Mouse (Mus musculus) c-Kit-positive CD71-positive TER-119-positive erythroid progenitor cells, embryonic 14.5 days (primary cell): ENCODE results near the gene Mpv17.
A peak's percentile ranks its signal among the peaks of the same experiment; 100 is the strongest.

Experiments used
- DNase-seq: peaks from one replicate; pipeline ENCODE4 v3.0.0-alpha.2; 2013; ENCODE audit warnings: low spot score

Gene Mpv17

GRCm38 (mm10) chr5:31183678-31184077 is 29.6 kb upstream of the Mpv17 start:
- peak; percentile 66 for DNase-seq

- DNase-seq = no peak
Observed at GRCm38 (mm10) chr5:31181183-31181770, 27.2 kb upstream of the Mpv17 start.

- peak; percentile 93 for DNase-seq
Observed at GRCm38 (mm10) chr5:31179766-31180630, 25.9 kb upstream of the Mpv17 start, which contains the start of the genes Gm29609 and Gtf3c2. TSS of gene Gm29609 (minus strand) at chr5:31179911. TSS of gene Gtf3c2 (minus strand) at chr5:31180144.

DNA sequence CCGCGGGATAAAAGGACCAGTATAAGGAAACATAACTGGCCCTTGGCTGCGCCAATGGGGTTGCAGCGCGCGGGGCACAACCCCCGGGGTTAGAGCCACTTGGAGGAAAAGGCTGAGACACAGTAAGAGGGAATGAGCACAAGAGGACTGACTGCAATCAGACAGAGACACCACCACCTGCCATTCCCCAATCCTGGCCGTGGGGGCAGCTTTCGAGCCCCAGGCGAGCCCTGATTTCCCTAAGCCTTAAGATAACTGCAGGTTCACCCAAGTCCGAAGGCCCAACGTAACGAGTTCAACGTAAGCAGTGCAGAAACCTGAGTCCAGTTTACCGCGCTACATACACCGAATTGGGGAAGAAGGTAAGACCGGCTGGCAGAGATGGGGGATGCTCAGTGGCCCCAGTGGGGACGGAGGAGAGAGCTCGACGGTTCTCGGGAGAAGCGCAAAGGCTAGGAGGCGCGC is 25.3 kb upstream of the Mpv17 start:
- DNase-seq = peak; percentile 57

DNA sequence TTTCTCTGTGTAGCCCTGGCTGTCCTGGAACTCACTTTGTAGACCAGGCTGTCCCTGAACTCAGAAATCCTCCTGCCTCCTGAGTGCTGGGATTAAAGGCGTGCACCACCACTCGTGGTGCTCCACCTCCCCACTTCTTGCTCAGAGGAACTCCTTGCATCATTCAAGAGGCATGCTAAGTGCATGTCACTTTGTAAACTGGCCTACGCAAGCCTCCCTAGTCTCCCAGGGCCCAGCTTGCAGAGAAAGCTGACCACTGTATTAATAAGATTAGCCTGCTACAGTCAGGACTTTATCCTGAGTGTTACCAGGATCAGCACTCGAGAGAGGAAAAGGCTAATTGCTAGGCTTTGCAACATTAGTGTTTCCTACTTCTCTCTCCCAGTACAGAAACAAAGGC is 14.6 kb upstream of the Mpv17 start:
- DNase-seq = no peak

GRCm38 (mm10) chr5:31164878-31165277 is 10.8 kb upstream of the Mpv17 start:
- DNase-seq = no peak

DNA sequence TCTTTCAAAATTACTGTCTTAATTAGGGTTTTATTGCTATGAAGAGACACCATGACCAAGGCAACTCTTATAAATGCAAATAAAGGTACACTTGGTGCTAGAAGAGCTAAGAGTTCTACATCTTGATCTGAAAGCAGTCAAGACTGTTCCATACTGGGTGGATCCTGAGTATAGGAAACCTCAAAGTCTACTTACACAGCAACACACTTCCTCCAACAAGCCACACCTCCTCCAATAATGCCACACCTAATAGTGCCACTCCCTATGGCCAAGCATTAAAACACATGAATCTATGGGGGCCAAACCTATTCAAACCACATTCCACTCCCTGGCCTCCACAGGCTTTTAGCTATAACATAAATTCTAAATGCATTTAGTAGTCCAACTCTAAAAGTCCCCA is 8.4 kb upstream of the Mpv17 start:
- no peak for DNase-seq

DNA sequence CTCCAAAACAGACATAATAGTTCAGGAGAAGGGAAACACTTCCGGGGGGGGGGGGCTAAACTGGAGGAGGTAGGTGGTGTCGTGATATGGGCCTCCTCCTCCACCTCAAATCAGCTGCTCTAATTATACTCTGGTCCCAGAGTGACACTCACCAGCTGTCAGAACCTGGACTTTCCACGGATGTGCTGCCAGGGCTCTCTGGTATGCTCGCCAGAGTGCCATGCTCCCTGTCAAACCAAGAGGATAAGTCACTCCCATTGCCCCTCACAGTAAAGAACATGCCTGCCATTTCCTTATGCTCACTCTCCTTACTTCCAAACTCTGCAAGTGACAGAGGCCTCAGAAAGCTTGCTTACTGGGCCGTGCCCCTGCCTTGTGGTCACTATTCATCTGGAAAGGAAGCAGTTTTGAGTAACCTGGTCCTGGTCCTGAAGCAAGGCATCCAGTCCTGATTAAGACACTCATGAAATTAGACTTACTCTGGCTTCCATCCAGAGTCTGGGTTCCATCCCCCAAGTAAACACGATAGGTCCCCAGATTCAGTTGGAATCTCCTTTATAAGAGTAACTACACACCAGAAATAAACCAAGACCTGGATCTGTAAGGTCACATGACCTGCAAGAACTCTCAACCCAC is 417 bp downstream of the Mpv17 start:
- no peak for DNase-seq

DNA sequence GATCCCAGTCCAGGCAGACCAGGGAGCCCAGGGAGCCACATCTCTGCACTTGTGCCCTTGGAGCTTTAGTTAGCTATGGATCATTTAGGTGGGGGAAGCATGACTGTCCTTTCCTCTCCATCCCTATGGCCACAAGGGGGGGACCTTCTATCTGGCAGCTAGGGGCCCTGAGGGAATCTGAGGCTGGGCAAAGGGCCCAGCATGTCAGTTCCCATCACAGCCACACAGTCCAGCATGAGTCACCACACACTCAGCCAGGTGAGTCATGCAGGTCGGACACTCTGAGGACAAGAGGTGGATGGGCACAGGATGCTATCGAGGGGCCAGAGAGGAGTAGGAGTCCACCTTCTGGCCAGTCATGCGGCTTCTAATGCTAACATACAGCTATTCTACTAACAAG is 2.3 kb downstream of the Mpv17 start:
- no peak for DNase-seq

DNA sequence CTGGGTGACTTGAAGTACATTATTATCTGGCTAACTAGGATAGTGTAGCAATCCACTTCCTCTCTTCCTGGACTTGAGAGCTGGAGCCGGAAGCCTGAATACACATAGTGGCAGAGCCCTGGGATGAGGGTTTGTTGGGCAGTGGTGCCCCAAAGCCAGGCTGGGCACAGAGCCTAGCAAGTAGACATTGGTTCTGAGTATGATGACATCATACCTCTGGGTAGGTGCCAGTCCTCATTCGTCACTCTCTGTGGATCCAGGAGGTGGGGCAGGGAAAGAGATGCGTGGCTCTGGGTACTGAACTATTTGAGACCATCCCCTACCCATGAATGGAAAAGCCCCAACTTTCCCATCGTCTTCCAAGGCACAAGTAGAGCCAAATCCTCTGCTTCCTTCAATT is 4.3 kb downstream of the Mpv17 start:
- DNase-seq = no peak

GRCm38 (mm10) chr5:31138968-31139425 is 15.1 kb downstream of the Mpv17 start:
- DNase-seq = no peak

- DNase-seq = no peak
Observed at GRCm38 (mm10) chr5:31138241-31138967, 15.6 kb downstream of the Mpv17 start, which contains the start of gene Ucn. TSS of gene Ucn (minus strand) at chr5:31138829.

GRCm38 (mm10) chr5:31137658-31138057 is 16.4 kb downstream of the Mpv17 start:
- no peak for DNase-seq

- no peak for DNase-seq
Observed at GRCm38 (mm10) chr5:31136730-31137424, 17.2 kb downstream of the Mpv17 start.

GRCm38 (mm10) chr5:31126050-31126449 is 28.0 kb downstream of the Mpv17 start:
- DNase-seq = no peak

GRCm38 (mm10) chr5:31123481-31123880 is 30.6 kb downstream of the Mpv17 start:
- DNase-seq = no peak

DNA sequence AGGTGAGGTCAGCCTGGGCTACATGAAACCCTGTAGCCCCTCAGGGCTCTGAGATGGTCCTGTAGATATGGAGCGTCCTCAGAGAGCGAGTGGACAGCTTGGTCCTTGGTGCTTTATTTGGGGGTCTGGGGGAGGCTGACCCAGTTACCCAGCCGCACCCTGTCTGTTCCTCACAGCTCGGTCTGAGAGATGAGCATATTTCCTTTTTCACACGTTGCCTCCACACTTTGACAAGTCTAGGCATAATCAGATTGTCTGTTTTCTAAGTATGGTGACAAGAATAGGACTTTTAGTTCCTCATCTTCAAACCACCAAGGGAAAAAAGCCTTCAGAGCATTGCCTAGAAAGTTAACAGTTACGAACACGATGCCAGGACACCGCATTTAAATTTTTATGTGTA is 32.9 kb downstream of the Mpv17 start:
- DNase-seq = no peak

DNA sequence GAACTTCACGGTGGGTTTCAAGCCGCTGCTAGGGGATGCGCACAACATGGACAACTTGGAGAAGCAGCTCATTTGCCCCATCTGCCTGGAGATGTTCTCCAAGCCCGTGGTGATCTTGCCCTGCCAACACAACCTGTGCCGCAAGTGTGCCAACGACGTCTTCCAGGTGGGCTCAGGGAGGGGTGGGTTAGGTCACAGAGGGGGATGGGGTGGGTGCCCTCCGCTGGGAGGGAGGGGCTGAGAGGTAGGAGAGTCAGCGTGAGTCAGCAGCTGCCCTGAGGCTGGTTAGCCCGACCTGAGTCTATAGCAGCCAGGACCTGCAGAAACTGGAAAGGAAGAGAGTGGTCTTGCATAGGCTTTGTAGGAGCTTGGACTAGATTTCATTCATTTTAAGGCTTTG is 37.1 kb downstream of the Mpv17 start:
- no peak for DNase-seq

DNA sequence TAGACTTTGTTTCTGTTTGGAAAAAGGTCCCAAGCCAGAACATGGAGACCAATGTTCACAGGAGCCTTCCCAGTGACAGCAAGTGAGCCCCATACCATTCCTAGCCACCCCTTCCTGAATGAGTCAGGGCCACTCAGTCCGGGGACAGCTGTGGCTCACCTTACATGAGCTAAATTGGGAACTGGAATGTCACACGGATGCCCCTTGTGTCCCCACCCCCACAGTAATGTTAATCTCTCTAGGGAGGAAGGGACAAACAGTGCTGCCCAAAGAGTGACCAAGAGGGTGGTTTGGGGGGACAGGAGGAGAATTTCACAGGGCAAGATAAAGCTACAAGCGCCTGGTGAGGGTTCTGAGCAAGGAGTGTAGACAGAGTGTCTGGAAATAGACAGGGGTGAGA is 37.7 kb downstream of the Mpv17 start, which contains the start of gene Trim54:
Gene Trim54, plus strand, starts transcription at position 359 of the 400 bp plus-strand sequence.
- DNase-seq = no peak

GRCm38 (mm10) chr5:31110781-31111180 is 43.3 kb downstream of the Mpv17 start:
- no peak for DNase-seq

- no peak for DNase-seq
Observed at GRCm38 (mm10) chr5:31108000-31108490, 46.0 kb downstream of the Mpv17 start, which contains the start of gene Slc30a3. TSS of gene Slc30a3 (minus strand) at chr5:31108237.
